In genomic region chr4:106959506-106960302, GRCm38 (mm10) we compare ENCODE assay signal across 15 mouse cellular contexts. TPM values are rescaled to one million over a fixed set of nuclear protein-coding genes. Genes with fewer than 3 reads are reported as not detected.
DNase-seq lines count a peak whose midpoint lies in the region; ATAC-seq lines count a peak whose summit lies in the region.
"Had no signal": no experiment of that assay in that cellular context is flagged by ENCODE, and none has a peak within 500 bp of the region (broad histone marks: within the 10 kb centered on the region; RNA-seq: fewer than 3 reads in every experiment).

No protein-coding gene starts in this region.

- no peak for ATAC-seq in midbrain, embryonic 11.5 days (ENCODE audit: low FRiP score)
- no peak for ATAC-seq in forebrain, embryonic 15.5 days (replicated peaks)
- ATAC-seq in midbrain, embryonic 12.5 days (ENCODE audit: low FRiP score, low read depth): no peak
- peak; percentile 58 for ATAC-seq in stomach, embryonic 16.5 days (ENCODE audit: insufficient read depth, low FRiP score)

- no peaks in the 10 kb centered on the region for H3K9me3 ChIP-seq in midbrain, embryonic 10.5 days (replicated peaks)
- no peaks in the 10 kb centered on the region for H3K9me3 ChIP-seq in midbrain, embryonic 11.5 days (ENCODE audit: control insufficient read depth, low read length)
- no peaks in the 10 kb centered on the region for H3K9me3 ChIP-seq in forebrain, embryonic 15.5 days
- no peaks in the 10 kb centered on the region for H3K9me3 ChIP-seq in midbrain, embryonic 12.5 days
- no peaks in the 10 kb centered on the region for H3K9me3 ChIP-seq in stomach, embryonic 16.5 days (replicated peaks; ENCODE audit: control insufficient read depth, low read length)

- no peak overlapping the region for H3K4me3 ChIP-seq in midbrain, embryonic 10.5 days
- H3K4me3 ChIP-seq in midbrain, embryonic 11.5 days (ENCODE audit: low read depth, low read length): no peak overlapping the region
- H3K4me3 ChIP-seq in forebrain, embryonic 15.5 days: no peak overlapping the region
- no peak overlapping the region for H3K4me3 ChIP-seq in midbrain, embryonic 12.5 days
- no peak overlapping the region for H3K4me3 ChIP-seq in stomach, embryonic 16.5 days (replicated peaks; ENCODE audit: low read length)

- H3K36me3 ChIP-seq in midbrain, embryonic 10.5 days: peaks cover 43% of the 10 kb centered on the region
- H3K36me3 ChIP-seq in midbrain, embryonic 11.5 days (ENCODE audit: control insufficient read depth, insufficient read depth, low read length): peaks cover 2% of the 10 kb centered on the region; the same call in 1 of the 2 replicates
- H3K36me3 ChIP-seq in forebrain, embryonic 15.5 days: no peaks in the 10 kb centered on the region
- no peaks in the 10 kb centered on the region for H3K36me3 ChIP-seq in midbrain, embryonic 12.5 days
- no peaks in the 10 kb centered on the region for H3K36me3 ChIP-seq in stomach, embryonic 16.5 days (ENCODE audit: control insufficient read depth, insufficient read depth, low read length)

- peaks cover 76% of the 10 kb centered on the region for H3K4me1 ChIP-seq in midbrain, embryonic 10.5 days
- H3K4me1 ChIP-seq in midbrain, embryonic 11.5 days (ENCODE audit: control insufficient read depth, insufficient read depth, low read length): peaks cover 23% of the 10 kb centered on the region
- peaks cover 89% of the 10 kb centered on the region for H3K4me1 ChIP-seq in forebrain, embryonic 15.5 days
- H3K4me1 ChIP-seq in midbrain, embryonic 12.5 days: peaks cover 89% of the 10 kb centered on the region
- H3K4me1 ChIP-seq in stomach, embryonic 16.5 days (ENCODE audit: control insufficient read depth, insufficient read depth, low read length): peaks cover 73% of the 10 kb centered on the region

- no peaks in the 10 kb centered on the region for H3K27me3 ChIP-seq in midbrain, embryonic 10.5 days (ENCODE audit: low read depth, poor library complexity, severe bottlenecking)
- no peaks in the 10 kb centered on the region for H3K27me3 ChIP-seq in midbrain, embryonic 11.5 days (ENCODE audit: control insufficient read depth, insufficient read depth, low read length)
- H3K27me3 ChIP-seq in forebrain, embryonic 15.5 days: no peaks in the 10 kb centered on the region
- no peaks in the 10 kb centered on the region for H3K27me3 ChIP-seq in midbrain, embryonic 12.5 days
- H3K27me3 ChIP-seq in stomach, embryonic 16.5 days (ENCODE audit: control insufficient read depth, insufficient read depth, low read length): no peaks in the 10 kb centered on the region
- H3K27me3 ChIP-seq: CH12.LX had no signal

- no peak overlapping the region for H3K9ac ChIP-seq in midbrain, embryonic 11.5 days (ENCODE audit: low read length)
- H3K9ac ChIP-seq in forebrain, embryonic 15.5 days (replicated peaks): no peak overlapping the region
- no peak overlapping the region for H3K9ac ChIP-seq in midbrain, embryonic 12.5 days (replicated peaks)
- no peak overlapping the region for H3K9ac ChIP-seq in stomach, embryonic 16.5 days (ENCODE audit: low read length)

- no peak overlapping the region for H3K4me2 ChIP-seq in midbrain, embryonic 11.5 days
- no peak overlapping the region for H3K4me2 ChIP-seq in forebrain, embryonic 15.5 days (replicated peaks)
- no peak overlapping the region for H3K4me2 ChIP-seq in midbrain, embryonic 12.5 days (replicated peaks)
- H3K4me2 ChIP-seq in stomach, embryonic 16.5 days (ENCODE audit: low read depth, low read length): no peak overlapping the region

- H3K27ac ChIP-seq in midbrain, embryonic 10.5 days (replicated peaks): 0 out of 2 replicates have a peak overlapping the region, but pooled peaks have one; percentile 18
- no peak overlapping the region for H3K27ac ChIP-seq in midbrain, embryonic 11.5 days (ENCODE audit: low read depth, low read length)
- peak overlapping the region; percentile 61 for H3K27ac ChIP-seq in forebrain, embryonic 15.5 days (replicated peaks)
- H3K27ac ChIP-seq in midbrain, embryonic 12.5 days (replicated peaks): 0 out of 2 replicates have a peak overlapping the region, but pooled peaks have one; percentile 35
- peak overlapping the region; percentile 79 for H3K27ac ChIP-seq in stomach, embryonic 16.5 days (ENCODE audit: low read length)
- H3K27ac ChIP-seq: macrophage had no signal

- DNase-seq in midbrain, embryonic 10.5 days (ENCODE audit: low spot score): no peak
- DNase-seq in midbrain, embryonic 11.5 days (ENCODE audit: low spot score, missing footprints): no peak
- no peak for DNase-seq in spleen, postnatal 36 days (ENCODE audit: low spot score in 2 of 2)
- no peak for DNase-seq in thymus, postnatal 25 days
- no peak for DNase-seq in kidney, adult 8-10 months
- DNase-seq: cerebellum, adult 18-20 months; gastrocnemius, postnatal 14 days; heart, postnatal 10 days; kidney, postnatal 25 days; thymus, adult 18-20 months had no signal

- WGBS in midbrain, embryonic 10.5 days: 83% methylated on average over 12 of the region's 12 CpGs
- WGBS in midbrain, embryonic 11.5 days: 81% methylated on average over 12 of the region's 12 CpGs
- 36% methylated on average over 12 of the region's 12 CpGs for WGBS in forebrain, embryonic 15.5 days
- 80% methylated on average over 12 of the region's 12 CpGs for WGBS in midbrain, embryonic 12.5 days
- WGBS in stomach, embryonic 16.5 days: 45% methylated on average over 12 of the region's 12 CpGs

RNA-seq across cellular contexts. Expression of gene Ssbp3, which starts 49.2 kb away (rescaled TPM):
- 119 and 136 TPM in 2 replicates for polyA plus RNA-seq in midbrain, embryonic 10.5 days (2016; fragmentation: Nextera tagmentation; extraction: Ambion mirVana)
- polyA plus RNA-seq in midbrain, embryonic 11.5 days (2014; fragmentation: Nextera tagmentation; extraction: Ambion mirVana): 124 and 132 TPM in 2 replicates
- 198 and 201 TPM in 2 replicates for polyA plus RNA-seq in forebrain, embryonic 15.5 days (2015; fragmentation: Nextera tagmentation; extraction: Ambion mirVana)
- 277 and 309 TPM in 2 replicates for polyA plus RNA-seq in midbrain, embryonic 12.5 days (2016; fragmentation: Nextera tagmentation; extraction: Ambion mirVana)
- 48.4 and 52.8 TPM in 2 replicates for polyA plus RNA-seq in stomach, embryonic 16.5 days (2015; fragmentation: Nextera tagmentation; extraction: Ambion mirVana)
